Mouse (Mus musculus) neural tube, embryonic 10.5 days (tissue): Measurements from ENCODE around the gene Naglu.

Source experiments
- DNase-seq: peaks from one replicate; pipeline ENCODE4 v3.0.0-alpha.2; 2017; ENCODE audit warnings: low spot score; ENCODE audit errors: extremely low spot score

The Naglu gene

GRCm38 (mm10) chr11:101057860-101058259 lies 12.0 kb upstream of the Naglu start:
- peak; percentile 83 for DNase-seq

DNA sequence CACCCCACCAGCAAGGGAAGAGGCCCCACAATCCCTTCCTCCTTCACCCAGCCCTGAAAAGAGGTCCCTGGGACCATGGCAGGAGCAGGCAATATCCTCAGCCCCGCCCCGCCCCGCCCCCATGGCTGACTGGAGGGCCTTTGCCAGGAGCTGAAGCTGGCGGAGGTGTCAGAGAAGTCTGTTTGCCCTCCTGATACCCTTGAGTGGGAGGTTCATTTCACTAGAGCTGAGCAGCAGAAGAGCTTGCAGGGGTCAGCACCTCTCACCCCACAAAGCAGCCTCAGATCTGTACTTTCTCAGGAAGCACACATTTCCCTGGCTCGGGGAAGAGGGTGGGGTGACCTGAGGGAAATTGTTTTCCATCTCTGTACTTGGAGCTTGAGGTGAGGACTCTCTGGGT lies 11.1 kb upstream of the Naglu start:
- no peak for DNase-seq

DNA sequence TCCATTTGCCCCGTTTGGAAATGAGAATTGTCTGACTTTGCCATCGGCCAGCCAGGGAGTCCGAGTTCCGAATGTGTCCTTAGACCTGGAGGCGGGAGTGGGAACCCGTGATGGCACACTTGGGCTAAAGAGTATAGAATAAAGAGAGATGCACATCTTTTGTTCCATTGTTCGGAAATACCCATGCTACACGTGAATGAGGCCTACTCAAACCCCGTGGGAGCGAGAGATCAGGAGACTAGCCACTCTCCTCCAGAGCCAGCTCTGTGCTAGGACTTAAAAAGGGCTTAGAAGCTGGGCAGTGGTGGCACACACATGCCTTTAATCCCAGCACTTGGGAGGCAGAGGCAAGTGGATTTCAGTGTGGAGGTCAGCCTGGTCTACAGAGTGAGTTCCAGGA lies 10.3 kb upstream of the Naglu start:
- DNase-seq: no peak

- DNase-seq: no peak
Measured at GRCm38 (mm10) chr11:101060126-101060525, 9.7 kb upstream of the Naglu start.

DNA sequence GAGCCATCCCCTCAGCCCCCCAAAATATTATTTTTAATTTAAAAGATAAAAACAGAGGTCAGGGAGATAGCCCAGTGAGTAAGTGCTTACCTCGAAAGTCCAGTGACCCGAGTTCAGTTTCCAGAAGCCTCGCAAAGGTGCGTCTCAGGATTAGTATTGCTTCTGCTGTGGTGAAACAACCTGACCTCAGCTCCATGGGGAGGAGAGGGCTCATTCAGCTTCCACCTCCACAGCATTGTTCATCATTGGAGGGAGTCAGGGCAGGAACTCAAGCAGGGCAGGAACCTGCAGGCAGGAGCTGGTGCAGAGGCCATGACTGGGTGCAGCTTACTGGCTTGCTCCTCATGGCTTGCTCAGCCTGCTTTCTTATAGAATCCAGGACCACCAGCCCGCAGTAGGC lies 8.8 kb upstream of the Naglu start:
- no peak for DNase-seq

- DNase-seq: no peak
Measured at GRCm38 (mm10) chr11:101062165-101062884, 7.5 kb upstream of the Naglu start.

DNA sequence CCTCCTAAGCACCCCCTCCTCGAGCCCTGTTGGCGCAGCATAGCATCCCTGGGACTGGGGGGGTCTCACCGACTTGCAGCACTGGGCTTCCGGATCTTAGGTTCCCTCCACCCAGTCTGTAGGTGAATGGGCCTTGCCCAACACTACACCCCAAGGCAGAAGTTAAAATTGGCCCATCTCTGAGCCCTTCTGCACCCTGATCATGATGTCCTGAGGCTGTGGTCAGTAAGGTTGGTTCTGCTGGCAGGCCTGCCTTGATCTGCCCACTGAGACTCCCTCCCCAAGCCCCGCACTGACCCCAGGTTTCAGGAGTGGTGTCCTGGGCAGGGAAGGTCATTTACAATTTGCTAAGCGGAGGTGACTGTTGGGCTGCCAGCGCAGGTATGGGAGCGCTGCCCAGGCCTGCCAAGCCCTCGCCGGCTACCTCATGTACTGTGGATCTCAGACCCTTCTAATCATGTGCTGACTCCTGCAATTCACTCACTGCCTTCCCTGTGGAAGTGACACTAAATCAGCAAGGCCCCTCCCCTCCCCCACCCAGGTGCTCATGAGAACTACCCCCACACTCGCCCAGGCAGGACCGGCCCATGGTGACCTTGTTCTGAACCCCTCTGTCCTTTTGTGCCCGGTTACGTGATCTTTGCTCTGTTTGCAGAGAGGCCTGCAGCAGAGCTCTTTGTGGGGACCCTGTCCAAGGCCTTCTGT lies 6.7 kb upstream of the Naglu start:
- DNase-seq: no peak

DNA sequence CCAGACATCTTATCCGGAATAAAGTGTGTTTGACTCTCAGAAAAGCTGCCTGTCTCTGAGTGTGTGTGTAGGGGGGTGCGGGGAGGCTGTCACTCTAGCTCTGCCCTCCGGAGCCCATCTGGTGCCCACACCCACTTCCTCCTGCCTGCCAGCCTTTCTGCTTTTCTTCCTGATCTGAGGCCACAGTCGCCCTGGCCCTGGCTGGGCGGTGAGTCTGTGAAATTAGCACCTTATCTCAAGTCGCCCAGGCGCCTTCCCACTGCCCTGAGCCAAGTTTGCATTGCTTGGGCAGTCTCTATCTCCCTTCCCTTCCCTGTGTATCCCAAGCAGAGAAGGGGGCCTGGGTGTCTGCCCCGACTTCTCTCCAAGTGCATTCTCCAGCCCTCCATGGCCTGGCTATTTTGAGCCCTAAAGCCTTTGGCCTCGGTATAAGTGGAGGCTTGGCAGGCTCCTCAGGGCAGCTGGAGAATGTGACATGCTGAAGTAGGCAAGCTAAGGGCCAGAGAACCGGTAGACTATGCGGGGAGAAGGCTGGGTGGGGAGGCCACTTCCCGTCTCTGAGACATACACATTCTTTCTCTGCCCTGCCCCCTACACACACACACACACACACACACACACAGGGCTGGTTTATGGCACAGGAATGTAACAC lies 6.0 kb upstream of the Naglu start:
- no peak for DNase-seq

DNA sequence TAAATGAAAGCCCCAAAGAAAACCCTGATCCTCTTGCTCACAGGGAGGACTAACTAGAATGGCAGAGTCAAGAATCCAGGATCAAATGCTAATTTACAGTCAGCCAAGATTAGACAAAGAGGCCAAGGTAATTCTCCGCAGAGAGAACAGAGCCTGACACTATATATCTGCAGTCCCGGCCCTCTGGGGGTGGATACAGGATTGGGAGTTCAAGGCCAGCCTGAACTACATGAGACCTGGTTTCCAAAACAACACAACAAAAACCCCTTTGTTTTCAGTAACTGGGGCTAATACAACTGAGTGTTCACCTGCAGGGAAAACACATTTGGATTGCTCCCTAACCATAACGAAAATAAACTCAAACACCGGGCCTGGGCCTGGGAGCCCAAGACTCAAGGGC lies 5.3 kb upstream of the Naglu start:
- DNase-seq: no peak

GRCm38 (mm10) chr11:101065002-101065401 lies 4.8 kb upstream of the Naglu start:
- DNase-seq: no peak

DNA sequence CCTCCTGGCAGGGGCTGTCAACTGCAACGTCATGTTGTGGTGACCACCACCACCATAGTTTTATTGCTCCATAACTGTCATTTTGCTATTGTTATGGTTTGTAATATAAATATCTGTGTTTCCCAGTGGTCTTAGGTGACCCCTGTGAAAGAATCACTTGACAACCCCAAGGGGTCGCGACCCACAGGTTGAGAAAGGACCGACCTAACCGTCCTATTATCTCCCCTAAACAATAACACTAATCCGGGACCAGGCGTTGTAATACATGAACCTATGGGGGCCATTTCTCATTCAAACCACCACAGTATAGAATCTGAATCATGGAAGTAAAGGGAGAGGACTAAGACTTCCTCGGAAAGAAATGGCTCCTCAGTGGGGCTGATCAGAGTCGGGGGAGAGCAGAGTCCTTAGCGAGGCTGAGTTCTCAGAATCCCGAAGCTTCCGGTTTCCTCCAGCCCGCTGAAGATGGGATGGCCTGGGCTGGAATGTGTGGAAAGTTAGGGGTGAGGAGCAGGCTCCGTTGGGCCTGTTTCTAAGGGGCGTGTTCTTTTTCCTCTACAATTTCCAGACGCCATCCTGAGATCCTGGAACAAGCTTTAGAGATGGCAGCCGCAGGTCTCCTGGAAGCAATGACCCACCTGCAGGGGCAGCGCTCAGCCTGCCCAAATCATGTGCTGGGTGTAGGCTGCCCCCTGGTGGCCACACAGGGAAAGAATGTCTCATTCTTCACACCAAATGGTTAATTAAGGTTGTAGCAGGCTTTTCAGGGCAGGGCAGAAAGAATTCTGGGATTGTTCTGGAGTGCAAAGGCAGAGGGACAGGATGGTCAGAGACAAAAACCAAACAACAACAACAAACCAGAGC lies 3.0 kb upstream of the Naglu start:
- peak; percentile 93 for DNase-seq

- no peak for DNase-seq
Measured at GRCm38 (mm10) chr11:101070189-101070527, 346 bp downstream of the Naglu start.

- DNase-seq: no peak
Measured at GRCm38 (mm10) chr11:101070987-101071386, 1.2 kb downstream of the Naglu start.

- no peak for DNase-seq
Measured at GRCm38 (mm10) chr11:101071810-101072428, 2.1 kb downstream of the Naglu start.

DNA sequence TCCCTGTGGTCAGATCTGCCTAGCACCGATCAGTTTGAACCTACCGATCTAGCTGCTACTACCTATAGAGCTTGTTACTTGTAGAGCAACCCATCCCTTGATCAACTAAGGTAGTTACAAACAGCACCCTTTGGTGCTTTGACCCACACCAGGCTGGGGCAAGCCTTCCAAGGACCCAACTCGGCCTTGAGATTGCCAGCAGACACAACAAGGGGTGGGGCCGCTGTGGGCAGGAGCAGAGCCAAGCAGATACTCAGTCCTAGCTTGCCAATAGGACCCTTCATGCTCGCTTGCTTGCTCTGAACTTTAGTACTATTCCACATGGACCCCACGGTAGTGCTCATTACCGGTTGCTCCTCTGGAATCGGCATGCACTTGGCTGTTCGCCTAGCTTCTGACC lies 8.3 kb downstream of the Naglu start, which contains the start of gene Hsd17b1:
Gene Hsd17b1 (plus strand): TSS at position 291 of the 400 bp plus-strand sequence.
- DNase-seq: no peak

DNA sequence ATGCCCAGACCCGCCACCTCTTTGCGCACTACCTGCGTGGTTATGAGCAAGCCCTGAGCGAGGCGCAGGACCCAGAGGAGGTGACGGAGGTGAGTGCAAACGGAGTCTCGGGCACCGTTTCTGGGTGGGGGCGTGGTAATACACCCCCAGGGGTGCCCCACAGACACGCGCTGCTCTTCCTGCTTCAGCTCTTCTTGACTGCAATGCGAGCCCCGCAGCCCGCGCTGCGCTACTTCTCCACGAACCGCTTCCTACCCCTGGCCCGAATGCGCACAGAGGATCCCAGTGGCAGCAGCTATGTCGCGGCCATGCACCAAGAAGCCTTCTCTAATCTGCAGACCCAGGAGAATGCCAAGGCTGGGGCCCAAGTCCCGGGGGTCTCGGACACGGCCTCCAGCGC lies 9.9 kb downstream of the Naglu start:
- DNase-seq: no peak

DNA sequence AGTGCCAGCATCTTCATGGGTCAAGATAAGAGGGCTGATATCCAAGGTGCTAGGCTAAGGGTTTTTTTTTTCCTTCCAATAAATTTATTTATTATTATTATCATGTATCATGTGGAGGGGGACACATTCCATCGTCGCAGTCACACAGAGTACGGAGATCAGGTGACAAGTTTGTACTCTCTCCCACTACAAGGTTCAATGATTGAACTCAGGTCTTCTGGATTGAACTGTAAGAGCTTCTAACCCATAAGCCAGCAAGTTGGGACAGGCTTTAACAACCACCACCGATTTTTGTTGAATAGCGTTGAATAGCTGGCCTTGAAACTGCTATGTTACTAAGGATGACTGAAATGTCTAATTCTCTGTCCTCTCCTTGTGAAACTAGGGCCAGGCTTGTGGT lies 10.6 kb downstream of the Naglu start:
- DNase-seq: no peak

GRCm38 (mm10) chr11:101081659-101082058 lies 11.8 kb downstream of the Naglu start:
- DNase-seq: no peak

GRCm38 (mm10) chr11:101082208-101083082 lies 12.6 kb downstream of the Naglu start, which contains the start of gene Coasy:
TSS of gene Coasy (plus strand) at chr11:101082565.
- DNase-seq: peak; percentile 95

DNA sequence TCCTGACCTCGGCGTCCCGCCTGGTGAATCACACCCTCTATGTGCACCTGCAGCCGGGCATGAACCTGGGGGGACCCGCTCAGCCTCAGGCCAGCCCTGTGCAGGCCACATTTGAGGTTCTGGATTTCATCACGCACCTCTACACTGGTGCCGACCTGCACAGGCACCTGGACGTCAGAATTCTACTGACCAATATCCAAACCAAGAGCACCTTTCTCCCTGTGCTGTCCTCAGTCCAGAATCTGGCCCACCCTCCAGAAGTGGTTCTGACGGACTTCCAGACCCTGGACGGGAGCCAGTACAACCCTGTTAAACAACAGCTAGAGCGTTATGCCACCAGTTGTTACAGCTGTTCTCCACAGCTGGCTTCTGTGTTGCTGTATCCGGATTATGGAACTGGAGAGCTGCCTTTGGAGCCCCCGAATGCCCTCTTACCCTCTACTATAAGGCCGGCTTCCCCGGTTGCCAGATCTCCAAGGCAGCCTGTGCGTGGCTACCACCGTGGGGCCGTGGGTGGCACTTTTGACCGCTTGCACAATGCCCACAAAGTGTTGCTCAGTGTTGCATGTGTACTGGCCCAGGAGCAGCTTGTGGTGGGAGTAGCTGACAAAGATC lies 13.4 kb downstream of the Naglu start:
- DNase-seq: no peak
